Mouse (Mus musculus) heart, embryonic 13.5 days (tissue): ENCODE measurements at regions not wholly inside any gene's neighbourhood (a gene's known extent, or its start where the extent isn't known, plus 50 kb on each side); places are given as distances from the start of the nearest gene placed in this dataset.

Source experiments
- ATAC-seq: fragments of 200-750 bp; cut with Nextera tagmentation; 2 replicates; pipeline ENCODE4 v1.8.0; 2017; ENCODE audit warnings: moderate TSS enrichment; ENCODE audit not compliant: insufficient number of reproducible peaks, low FRiP score, low TSS enrichment; ENCODE audit errors: extremely low read depth
- H3K27ac ChIP-seq: fragments of 300-500 bp; sonication (generic); replicated peaks from 2 replicates; pipeline ENCODE4 v1.5.1; 2015; ENCODE audit warnings: moderate library complexity, mild to moderate bottlenecking, inconsistent platforms
- H3K27me3 ChIP-seq: fragments of 300-500 bp; sonication (generic); replicated peaks from 2 replicates; pipeline ENCODE4 v1.6.1; 2015; ENCODE audit warnings: mild to moderate bottlenecking, inconsistent platforms
- H3K36me3 ChIP-seq: fragments of 300-500 bp; sonication (generic); 2 replicates; pipeline ENCODE4 v1.6.1; 2015; ENCODE audit warnings: mild to moderate bottlenecking, inconsistent platforms
- H3K4me1 ChIP-seq: fragments of 300-500 bp; sonication (generic); 2 replicates; pipeline ENCODE4 v1.6.1; 2015; ENCODE audit warnings: inconsistent platforms
- H3K4me2 ChIP-seq: fragments of 300-500 bp; sonication (generic); 2 replicates; pipeline ENCODE4 v1.6.1; 2015; ENCODE audit warnings: inconsistent platforms, mild to moderate bottlenecking, moderate library complexity
- H3K4me3 ChIP-seq: fragments of 300-500 bp; sonication (generic); 2 replicates; pipeline ENCODE4 v1.5.1; 2015; ENCODE audit warnings: moderate library complexity, mild to moderate bottlenecking, inconsistent platforms
- H3K9ac ChIP-seq: fragments of 300-500 bp; sonication (generic); 2 replicates; pipeline ENCODE4 v1.6.1; 2015; ENCODE audit warnings: inconsistent platforms, mild to moderate bottlenecking, moderate library complexity
- H3K9me3 ChIP-seq: fragments of 300-500 bp; sonication (generic); 2 replicates; pipeline ENCODE4 v1.6.1; 2016; ENCODE audit warnings: inconsistent platforms
- WGBS: fragments of 180-500 bp; shearing (Covaris S2); methylation state at CpG from one replicate; pipeline ENCODE4 v1.1.7; 2015; ENCODE audit warnings: mixed read lengths; 5-methylcytosine and 5-hydroxymethylcytosine counted together

DNA sequence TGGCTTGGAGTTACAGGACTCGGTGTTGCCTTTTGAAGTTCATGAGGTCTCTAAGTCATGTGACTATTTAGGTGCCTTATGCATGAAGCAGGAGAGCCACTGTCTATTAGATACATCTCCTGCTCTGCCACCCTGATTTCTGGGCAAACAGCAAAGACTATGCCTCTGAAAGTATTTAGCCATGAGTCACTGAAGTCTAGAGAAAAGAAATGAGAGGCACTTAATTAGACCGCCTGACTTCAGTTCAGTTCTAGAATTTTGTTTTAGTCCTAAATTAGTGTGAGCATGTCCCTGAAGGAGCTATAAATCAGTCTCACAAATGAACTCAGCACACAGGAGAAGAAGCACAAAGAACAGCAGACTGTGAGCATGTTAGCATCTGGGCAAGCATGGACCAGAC lies 924.5 kb downstream of the Gsdmc2 start:
- H3K9ac ChIP-seq, result no peak overlapping the region
- H3K4me3 ChIP-seq, result no peak overlapping the region
- peaks cover 20% of the 10 kb centered on the region for H3K4me1 ChIP-seq
- 74% methylated on average over 2 of the region's 2 CpGs for WGBS
- no peaks in the 10 kb centered on the region for H3K27me3 ChIP-seq
- no peaks in the 10 kb centered on the region for H3K36me3 ChIP-seq
- H3K4me2 ChIP-seq, result no peak overlapping the region
- peak overlapping the region; percentile 77 for H3K27ac ChIP-seq
- no peak for ATAC-seq
- no peaks in the 10 kb centered on the region for H3K9me3 ChIP-seq

DNA sequence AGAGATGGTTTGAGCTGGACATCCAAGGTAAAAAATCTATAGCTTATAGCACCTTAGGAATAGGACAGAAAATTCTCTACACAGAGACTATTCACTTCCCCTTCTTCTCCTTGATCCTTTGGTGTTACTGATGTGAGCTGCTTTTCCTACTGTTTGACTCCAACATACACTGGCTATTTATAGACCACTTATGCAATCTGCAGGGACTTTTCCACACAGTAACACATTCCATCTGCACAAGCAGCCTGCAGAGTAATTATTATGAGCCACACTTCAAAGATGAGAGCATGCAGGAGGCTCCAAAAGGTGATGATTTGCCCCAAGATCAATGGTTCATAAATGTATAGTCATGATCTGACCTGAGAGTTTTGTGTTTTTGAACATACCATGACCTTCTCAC lies 925.7 kb downstream of the Gsdmc2 start:
- Histone ChIP-seq H3K36me3 (no peaks in the 10 kb centered on the region), H3K4me3 (no peak overlapping the region), H3K27ac (peak overlapping the region; percentile 77), H3K27me3 (no peaks in the 10 kb centered on the region), H3K9ac (no peak overlapping the region), H3K9me3 (no peaks in the 10 kb centered on the region), H3K4me1 (peaks cover 20% of the 10 kb centered on the region), H3K4me2 (peak overlapping the region; percentile 44)
- ATAC-seq, result no peak

DNA sequence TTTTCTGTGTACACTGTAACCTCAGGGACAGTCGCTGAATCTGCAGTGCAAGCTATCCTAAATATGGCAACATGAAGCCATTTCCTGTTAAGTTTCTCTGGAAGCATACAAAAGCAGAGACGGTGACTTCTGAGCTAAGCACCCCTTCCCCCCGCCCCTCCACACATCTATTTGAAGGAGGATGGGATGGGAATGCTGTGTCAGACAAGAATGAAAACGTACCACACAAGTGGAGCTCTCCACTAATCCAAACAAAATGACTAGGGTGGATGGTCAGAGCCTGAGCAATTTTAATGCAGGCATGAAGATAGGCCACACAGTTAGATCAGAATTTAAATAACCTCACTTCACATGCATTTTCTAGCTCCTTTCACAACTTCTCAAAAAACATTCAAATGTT lies 936.6 kb downstream of the Gsdmc2 start:
- Histone ChIP-seq H3K9ac (no peak overlapping the region), H3K4me2 (no peak overlapping the region), H3K4me3 (no peak overlapping the region), H3K27ac (no peak overlapping the region), H3K4me1 (peaks cover 12% of the 10 kb centered on the region), H3K9me3 (no peaks in the 10 kb centered on the region), H3K27me3 (no peaks in the 10 kb centered on the region), H3K36me3 (no peaks in the 10 kb centered on the region)
- 31% methylated on average over 4 of the region's 4 CpGs for WGBS
- no peak for ATAC-seq

DNA sequence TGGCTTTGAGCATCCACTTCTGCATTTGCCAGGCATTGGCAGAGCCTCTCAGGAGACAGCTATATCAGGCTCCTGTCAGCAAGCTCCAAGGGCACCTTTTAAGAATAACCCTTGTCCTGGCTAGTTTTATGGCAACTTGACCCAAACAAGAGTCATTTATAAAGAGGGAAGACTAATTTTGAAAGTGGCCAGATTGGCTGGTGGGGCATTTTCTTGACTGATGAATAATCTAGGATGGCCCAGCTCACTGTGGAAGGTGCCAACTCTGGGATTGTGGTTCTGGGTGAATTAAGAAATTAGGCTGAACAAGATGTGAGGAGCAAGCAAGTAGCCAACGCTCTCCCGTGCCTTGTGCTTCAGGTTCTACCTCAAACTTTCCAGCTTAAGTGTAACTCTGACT lies 937.8 kb downstream of the Gsdmc2 start:
- Histone ChIP-seq H3K27me3 (no peaks in the 10 kb centered on the region), H3K9ac (no peak overlapping the region), H3K9me3 (no peaks in the 10 kb centered on the region), H3K27ac (no peak overlapping the region), H3K4me3 (no peak overlapping the region), H3K4me2 (no peak overlapping the region), H3K36me3 (no peaks in the 10 kb centered on the region), H3K4me1 (peaks cover 18% of the 10 kb centered on the region)
- 86% methylated on average over 2 of the region's 2 CpGs for WGBS
- no peak for ATAC-seq

DNA sequence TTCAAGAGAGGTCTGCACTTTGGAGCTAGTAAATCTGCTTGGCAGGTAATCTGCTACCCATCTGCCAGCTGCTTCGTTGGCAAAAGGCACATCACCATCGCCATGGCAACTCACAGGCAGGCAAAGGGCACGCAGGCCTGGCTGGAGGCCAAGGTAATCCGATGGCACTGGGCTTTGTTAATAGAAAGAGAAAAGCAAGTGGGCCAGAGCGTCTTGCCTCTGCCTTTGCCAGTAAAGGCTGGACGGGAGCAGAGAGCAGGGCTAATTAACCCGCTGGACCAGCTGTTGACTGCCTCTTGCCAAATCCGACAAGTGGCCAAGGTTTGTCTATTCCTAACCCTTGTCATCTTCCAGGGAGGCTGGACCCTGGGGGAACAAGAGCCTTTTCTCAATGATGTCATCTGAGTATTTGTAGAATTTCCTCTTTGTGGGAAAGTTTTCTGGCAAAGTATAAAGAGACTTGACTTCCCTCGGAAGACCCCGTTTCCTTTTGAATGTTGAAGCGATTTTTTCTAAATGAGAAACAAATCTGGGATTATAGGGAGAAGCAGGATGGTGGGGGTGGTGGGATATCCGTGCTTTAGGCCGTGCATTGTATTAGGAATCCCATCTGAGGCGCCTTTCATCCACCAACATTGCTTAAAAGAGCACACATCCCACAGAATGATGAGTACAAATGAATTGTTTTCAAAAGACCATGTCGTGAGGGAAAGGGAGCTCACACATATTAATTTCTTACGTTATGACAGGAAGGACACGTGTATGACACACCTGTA lies 941.7 kb downstream of the Gsdmc2 start:
- peak overlapping the region; percentile 24; the same call in 1 of the 2 replicates for H3K9ac ChIP-seq
- no peaks in the 10 kb centered on the region for H3K9me3 ChIP-seq
- ATAC-seq, result no peak
- peak overlapping the region; percentile 31; the same call in 1 of the 2 replicates for H3K4me2 ChIP-seq
- no peak overlapping the region for H3K4me3 ChIP-seq
- H3K4me1 ChIP-seq, result peaks cover 12% of the 10 kb centered on the region
- H3K27me3 ChIP-seq, result no peaks in the 10 kb centered on the region
- 46% methylated on average over 17 of the region's 17 CpGs for WGBS
- H3K27ac ChIP-seq, result no peak overlapping the region; the same call in 1 of the 2 replicates
- no peaks in the 10 kb centered on the region for H3K36me3 ChIP-seq

DNA sequence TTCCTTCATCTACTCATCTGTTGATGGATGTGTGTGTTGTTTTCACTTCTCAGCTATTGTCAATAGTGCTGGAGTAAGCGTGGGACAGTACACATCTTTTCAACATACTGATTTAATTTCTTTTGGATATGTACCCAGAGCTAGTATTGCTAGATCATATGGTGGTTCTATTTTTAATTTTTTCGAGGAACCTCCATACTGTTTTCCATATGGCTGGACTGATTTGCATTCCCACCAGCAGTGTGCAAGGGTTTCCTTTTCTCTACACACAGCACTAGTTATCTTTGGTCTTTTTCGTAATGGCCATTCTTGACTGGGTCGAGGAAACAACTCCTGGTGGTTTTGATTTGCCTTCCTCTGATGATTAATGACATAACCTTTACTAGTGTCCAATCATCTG lies 943.0 kb downstream of the Gsdmc2 start:
- H3K27me3 ChIP-seq, result no peaks in the 10 kb centered on the region
- no peak for ATAC-seq
- no peak overlapping the region for H3K27ac ChIP-seq
- H3K4me1 ChIP-seq, result peaks cover 10% of the 10 kb centered on the region
- no peak overlapping the region for H3K4me3 ChIP-seq
- H3K9me3 ChIP-seq, result no peaks in the 10 kb centered on the region
- no peaks in the 10 kb centered on the region for H3K36me3 ChIP-seq
- H3K9ac ChIP-seq, result no peak overlapping the region
- no peak overlapping the region for H3K4me2 ChIP-seq
- WGBS, result 75% methylated on average over 4 of the region's 4 CpGs

DNA sequence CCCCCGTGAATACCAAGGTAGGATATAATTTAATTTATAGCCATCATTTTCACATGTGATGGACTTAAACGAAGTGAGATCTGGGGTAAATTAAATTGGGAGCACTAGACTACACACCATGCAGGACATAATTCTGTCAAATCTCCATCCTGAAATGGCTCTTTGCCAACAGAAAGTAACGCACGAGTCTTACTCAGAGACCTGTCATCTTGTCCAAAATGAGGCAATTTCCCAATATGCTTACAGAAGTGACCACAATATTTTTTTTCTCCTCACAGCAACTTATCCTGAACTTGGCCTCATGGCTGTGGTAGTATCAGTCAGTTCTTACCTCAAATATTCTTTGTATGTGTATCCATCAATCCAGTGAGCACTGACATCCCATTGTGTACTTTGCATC lies 955.2 kb downstream of the Gsdmc2 start:
- no peak overlapping the region for H3K4me3 ChIP-seq
- WGBS, result 70% methylated on average over 4 of the region's 4 CpGs
- no peak for ATAC-seq
- no peak overlapping the region for H3K9ac ChIP-seq
- H3K36me3 ChIP-seq, result no peaks in the 10 kb centered on the region
- H3K27me3 ChIP-seq, result no peaks in the 10 kb centered on the region
- H3K9me3 ChIP-seq, result no peaks in the 10 kb centered on the region
- no peak overlapping the region for H3K27ac ChIP-seq
- no peaks in the 10 kb centered on the region for H3K4me1 ChIP-seq
- H3K4me2 ChIP-seq, result no peak overlapping the region

DNA sequence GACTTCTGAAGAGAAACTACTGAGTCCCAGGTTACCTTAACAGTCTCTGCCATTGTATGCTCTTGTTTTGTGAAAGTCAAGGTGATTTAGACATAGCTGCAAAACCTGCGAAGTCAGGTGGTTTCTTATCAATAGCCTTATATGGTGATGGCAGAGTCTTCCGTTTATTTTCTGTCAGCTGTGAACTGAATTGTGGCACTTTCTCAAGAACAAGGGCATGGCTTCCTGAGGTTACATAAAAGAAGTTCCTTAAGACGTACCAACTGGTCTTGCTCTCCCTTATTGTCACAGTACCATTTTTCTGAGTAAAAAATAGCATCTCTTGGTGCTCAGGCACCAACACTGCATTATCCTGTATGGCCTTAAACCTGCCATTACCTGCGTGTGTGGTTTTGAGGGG lies 959.6 kb downstream of the Gsdmc2 start:
- no peak overlapping the region for H3K4me3 ChIP-seq
- no peak overlapping the region for H3K4me2 ChIP-seq
- no peak overlapping the region for H3K9ac ChIP-seq
- no peaks in the 10 kb centered on the region for H3K27me3 ChIP-seq
- no peak for ATAC-seq
- WGBS, result 77% methylated on average over 4 of the region's 4 CpGs
- H3K27ac ChIP-seq, result no peak overlapping the region
- H3K4me1 ChIP-seq, result no peaks in the 10 kb centered on the region
- H3K36me3 ChIP-seq, result no peaks in the 10 kb centered on the region
- H3K9me3 ChIP-seq, result no peaks in the 10 kb centered on the region

DNA sequence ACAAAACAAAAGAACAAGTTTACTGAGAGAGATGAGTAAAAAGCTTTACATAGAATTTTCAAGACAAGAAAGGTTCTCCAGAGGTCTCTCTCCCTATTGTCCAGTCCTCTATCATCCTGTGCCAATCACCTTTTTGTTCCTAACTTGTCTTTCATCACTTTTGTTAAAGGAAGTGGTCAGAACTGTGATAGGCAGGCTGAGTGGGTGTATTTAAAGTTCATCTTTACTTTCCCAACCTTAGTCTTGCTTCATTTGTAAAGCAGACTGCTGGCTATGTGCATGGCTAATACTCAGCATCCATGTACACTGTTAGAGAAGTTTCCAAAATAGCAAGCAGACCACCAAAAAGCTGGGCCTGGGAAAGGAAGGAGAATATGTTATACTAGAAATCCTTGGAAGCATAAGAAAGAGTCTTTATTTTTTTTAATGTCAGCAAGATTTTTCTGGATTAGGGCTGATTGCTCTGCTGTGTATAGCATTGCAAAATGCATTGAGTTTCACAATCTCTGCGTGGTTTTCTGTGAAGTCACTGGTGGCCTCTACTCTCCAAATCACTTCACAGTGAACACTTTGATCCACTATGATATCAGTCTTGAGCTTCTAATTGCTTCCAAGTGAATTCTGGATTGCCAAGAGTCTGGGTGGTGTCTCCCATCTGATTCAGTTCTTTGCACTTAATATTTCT lies 973.8 kb downstream of the Gsdmc2 start:
- ATAC-seq, result no peak
- no peak overlapping the region for H3K9ac ChIP-seq
- H3K4me1 ChIP-seq, result no peaks in the 10 kb centered on the region
- H3K27me3 ChIP-seq, result no peaks in the 10 kb centered on the region
- no peak overlapping the region for H3K4me3 ChIP-seq
- H3K9me3 ChIP-seq, result no peaks in the 10 kb centered on the region
- no peaks in the 10 kb centered on the region for H3K36me3 ChIP-seq
- no peak overlapping the region for H3K27ac ChIP-seq
- WGBS, result 79% methylated on average over 1 of the region's 1 CpGs
- H3K4me2 ChIP-seq, result no peak overlapping the region

DNA sequence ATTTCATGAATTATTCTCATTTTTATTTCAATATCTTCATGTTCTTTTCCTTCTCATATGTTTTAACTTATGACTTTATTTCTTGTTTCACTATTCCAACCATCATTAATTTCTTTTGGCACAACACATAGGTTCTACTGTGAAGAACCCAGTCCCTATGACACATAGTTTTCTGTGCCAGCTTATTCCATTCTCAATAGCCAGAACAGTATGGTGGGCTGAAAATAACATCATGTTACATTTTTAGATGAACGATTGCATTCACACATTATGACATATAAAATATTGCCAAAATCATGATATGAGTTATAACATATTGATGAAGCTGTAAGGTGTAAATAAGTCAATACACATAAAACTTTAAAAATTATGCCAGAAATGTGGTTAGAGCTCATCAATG lies 982.4 kb downstream of the Gsdmc2 start:
- H3K4me3 ChIP-seq, result no peak overlapping the region
- no peaks in the 10 kb centered on the region for H3K36me3 ChIP-seq
- no peaks in the 10 kb centered on the region for H3K9me3 ChIP-seq
- H3K4me2 ChIP-seq, result no peak overlapping the region
- no peaks in the 10 kb centered on the region for H3K4me1 ChIP-seq
- H3K27me3 ChIP-seq, result no peaks in the 10 kb centered on the region
- no peak overlapping the region for H3K9ac ChIP-seq
- no peak for ATAC-seq
- 80% methylated on average over 1 of the region's 1 CpGs for WGBS
- no peak overlapping the region for H3K27ac ChIP-seq

DNA sequence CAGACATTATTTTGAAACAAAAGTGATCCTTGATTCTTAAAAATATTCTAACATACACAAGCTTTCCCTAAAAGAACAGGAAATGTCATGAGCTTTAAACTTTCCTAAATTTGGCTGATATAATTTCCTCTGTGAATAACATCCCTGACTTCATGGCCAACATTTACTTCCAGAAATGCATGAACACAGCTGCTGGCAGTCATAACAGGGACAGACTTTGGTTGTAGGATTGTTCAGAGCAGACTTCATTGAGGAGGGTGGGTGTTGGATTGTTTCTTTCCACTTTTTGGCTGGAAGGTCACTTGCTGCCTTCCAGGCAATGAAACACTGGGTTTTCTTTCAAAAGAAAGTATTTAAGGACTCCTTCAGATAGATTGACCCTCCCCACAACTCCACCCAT lies 983.6 kb downstream of the Gsdmc2 start:
- no peak overlapping the region for H3K4me2 ChIP-seq
- ATAC-seq, result no peak
- no peaks in the 10 kb centered on the region for H3K4me1 ChIP-seq
- H3K9me3 ChIP-seq, result no peaks in the 10 kb centered on the region
- H3K27ac ChIP-seq, result no peak overlapping the region
- H3K27me3 ChIP-seq, result no peaks in the 10 kb centered on the region
- no peak overlapping the region for H3K4me3 ChIP-seq
- H3K9ac ChIP-seq, result no peak overlapping the region
- H3K36me3 ChIP-seq, result no peaks in the 10 kb centered on the region

DNA sequence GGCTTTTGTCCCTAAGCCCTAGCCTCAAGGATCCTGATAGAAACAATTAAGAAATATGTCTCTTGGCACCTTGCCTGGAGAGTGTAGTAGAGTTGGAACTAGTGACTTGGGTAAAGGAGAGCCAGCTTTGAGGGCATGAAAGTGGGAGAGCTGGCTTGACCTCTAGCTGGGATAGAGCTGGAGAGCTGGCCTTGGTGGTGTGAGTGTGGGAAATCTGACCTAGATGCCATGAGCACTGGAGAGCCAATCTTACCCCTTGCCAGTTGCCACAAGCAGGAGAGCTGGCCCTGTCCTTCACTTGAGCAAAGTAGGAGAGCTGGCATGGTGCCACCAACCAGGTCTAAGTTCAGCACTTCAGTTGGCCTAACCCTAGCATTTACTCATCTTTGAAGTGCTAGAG lies 995.7 kb downstream of the Gsdmc2 start:
- Histone ChIP-seq H3K27ac (no peak overlapping the region), H3K4me1 (peaks cover 5% of the 10 kb centered on the region; the same call in 1 of the 2 replicates), H3K4me2 (no peak overlapping the region), H3K4me3 (no peak overlapping the region), H3K9me3 (no peaks in the 10 kb centered on the region), H3K27me3 (no peaks in the 10 kb centered on the region), H3K36me3 (no peaks in the 10 kb centered on the region), H3K9ac (no peak overlapping the region)
- no peak for ATAC-seq
